Mouse (Mus musculus): ENCODE data around the gene Ugt1a6a.

- TF ChIP-seq CTCF (IDR thresholded peaks at IDR 0.05; ENCODE audit: low read depth, low read length), result no peak
- no peak for TF ChIP-seq POLR2A (IDR thresholded peaks at IDR 0.05; ENCODE audit: extremely low read depth, insufficient read depth, low read length)
Observed at GRCm38 (mm10) chr1:88217576-88217975, 83.0 kb downstream of the Ugt1a6a start.
